Mouse (Mus musculus): ENCODE measurements around the gene Ptpn18. TPM values are rescaled to one million over a fixed set of nuclear protein-coding genes. Genes with fewer than 3 reads are reported as not detected.
A peak's percentile ranks its signal among the peaks of the same experiment; 100 is the strongest.

The Ptpn18 gene
- polyA plus RNA-seq, 1 experiment from 2014 or later, result 18.2 TPM

DNA sequence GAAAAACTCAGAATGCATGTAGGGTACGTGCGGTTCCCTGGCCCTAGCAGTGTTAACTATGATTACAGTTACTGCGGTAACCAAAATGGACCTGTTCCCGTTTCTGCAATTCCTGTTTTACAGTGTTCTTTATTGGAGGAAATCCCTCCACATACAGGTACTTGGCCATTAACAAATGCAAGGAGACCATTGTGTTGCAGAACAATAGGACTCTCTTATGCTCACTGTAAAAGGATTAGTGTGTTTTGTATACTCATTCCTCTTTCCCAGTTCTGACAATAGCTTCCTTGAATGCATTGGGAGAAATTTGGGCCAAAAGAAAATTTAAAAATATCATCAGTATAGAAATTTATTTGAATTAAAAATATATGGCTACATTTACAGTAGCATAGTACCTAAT, 8.9 kb downstream of the Ptpn18 start:
- Histone ChIP-seq H3K36me3 (no peaks in the 10 kb centered on the region), H3K27ac (no peak overlapping the region), H3K4me1 (peaks cover 15% of the 10 kb centered on the region), H3K4me3 (replicated peaks) (no peak overlapping the region), H3K4me2 (no peak overlapping the region), H3K9me3 (replicated peaks) (no peaks in the 10 kb centered on the region), H3K9ac (no peak overlapping the region), H3K27me3 (peaks cover 13% of the 10 kb centered on the region)
- ATAC-seq (replicated peaks; ENCODE audit: low FRiP score), result no peak
- WGBS, result 78% methylated on average over 4 of the region's 4 CpGs

DNA sequence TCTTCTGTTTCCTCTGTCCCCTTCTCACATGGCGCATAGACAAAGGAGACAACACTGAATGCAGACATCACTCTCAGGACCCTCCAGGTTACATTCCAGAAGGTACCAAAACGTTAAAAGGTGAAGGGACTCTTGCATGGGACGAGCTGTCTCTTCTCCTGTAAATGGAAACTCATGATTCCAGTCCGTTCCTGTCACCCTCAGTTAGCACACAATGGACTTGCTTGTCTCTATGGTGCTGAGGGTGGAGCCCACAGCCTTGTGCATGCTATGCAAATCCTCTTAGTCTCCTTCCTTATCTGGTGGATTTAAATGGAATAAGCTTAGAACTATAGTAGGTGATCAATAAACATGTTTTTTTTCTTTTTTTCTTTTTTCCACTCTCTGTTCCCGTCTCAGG, 10.2 kb downstream of the Ptpn18 start:
- Histone ChIP-seq H3K9me3 (replicated peaks) (no peaks in the 10 kb centered on the region), H3K27ac (no peak overlapping the region), H3K4me2 (no peak overlapping the region), H3K9ac (no peak overlapping the region), H3K4me1 (peaks cover 15% of the 10 kb centered on the region), H3K36me3 (no peaks in the 10 kb centered on the region), H3K4me3 (replicated peaks) (no peak overlapping the region), H3K27me3 (peaks cover 14% of the 10 kb centered on the region)
- 81% methylated on average over 5 of the region's 5 CpGs for WGBS
- no peak for ATAC-seq (replicated peaks; ENCODE audit: low FRiP score)

DNA sequence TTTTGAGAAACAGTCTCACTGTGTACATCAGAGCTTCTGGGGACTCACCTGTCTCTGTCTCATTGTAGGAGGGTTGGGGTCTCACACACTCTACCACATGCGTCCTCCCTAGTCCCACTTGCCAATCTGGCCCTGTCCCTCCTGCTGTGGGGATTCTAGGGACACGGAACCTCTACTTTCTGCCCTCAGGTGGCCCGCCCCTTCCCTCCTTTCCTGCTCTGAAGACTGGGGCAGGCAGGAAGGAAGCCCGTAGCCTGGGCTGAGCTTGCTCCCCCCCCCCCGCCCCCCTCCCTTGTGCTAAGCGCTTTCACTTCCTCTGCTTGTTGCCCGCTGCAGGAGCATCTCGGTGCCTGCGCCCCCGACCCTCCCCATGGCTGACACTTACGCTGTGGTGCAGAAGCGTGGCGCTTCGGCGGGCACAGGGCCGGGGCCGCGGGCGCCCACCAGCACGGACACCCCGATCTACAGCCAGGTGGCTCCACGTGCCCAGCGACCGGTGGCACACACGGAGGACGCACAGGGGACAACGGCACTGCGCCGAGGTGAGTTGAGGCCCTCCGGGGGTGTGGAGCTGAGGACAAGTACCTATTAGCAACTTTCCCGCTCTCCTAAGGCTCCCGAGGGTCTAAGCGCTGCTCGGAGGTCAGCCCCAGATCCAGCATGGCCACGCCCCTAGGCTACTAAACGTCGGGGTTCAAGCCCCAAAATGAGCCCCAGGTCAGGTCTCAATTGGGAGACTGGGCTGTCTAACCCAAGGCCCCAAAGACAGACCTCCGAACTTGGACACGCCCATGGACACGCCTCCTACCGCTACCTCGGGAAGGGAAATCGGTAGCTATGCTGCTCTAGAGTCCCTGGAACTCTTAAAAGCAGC, 13.1 kb downstream of the Ptpn18 start:
- Histone ChIP-seq H3K9me3 (replicated peaks) (no peaks in the 10 kb centered on the region), H3K27ac (no peak overlapping the region), H3K4me2 (peak overlapping the region; percentile 99), H3K4me3 (replicated peaks) (peak overlapping the region; percentile 59), H3K4me1 (peaks cover 15% of the 10 kb centered on the region), H3K9ac (peak overlapping the region; percentile 42), H3K27me3 (peaks cover 18% of the 10 kb centered on the region), H3K36me3 (no peaks in the 10 kb centered on the region)
- WGBS, result 1% methylated on average over 42 of the region's 43 CpGs
- ATAC-seq (replicated peaks; ENCODE audit: low FRiP score), result peak; percentile 70

DNA sequence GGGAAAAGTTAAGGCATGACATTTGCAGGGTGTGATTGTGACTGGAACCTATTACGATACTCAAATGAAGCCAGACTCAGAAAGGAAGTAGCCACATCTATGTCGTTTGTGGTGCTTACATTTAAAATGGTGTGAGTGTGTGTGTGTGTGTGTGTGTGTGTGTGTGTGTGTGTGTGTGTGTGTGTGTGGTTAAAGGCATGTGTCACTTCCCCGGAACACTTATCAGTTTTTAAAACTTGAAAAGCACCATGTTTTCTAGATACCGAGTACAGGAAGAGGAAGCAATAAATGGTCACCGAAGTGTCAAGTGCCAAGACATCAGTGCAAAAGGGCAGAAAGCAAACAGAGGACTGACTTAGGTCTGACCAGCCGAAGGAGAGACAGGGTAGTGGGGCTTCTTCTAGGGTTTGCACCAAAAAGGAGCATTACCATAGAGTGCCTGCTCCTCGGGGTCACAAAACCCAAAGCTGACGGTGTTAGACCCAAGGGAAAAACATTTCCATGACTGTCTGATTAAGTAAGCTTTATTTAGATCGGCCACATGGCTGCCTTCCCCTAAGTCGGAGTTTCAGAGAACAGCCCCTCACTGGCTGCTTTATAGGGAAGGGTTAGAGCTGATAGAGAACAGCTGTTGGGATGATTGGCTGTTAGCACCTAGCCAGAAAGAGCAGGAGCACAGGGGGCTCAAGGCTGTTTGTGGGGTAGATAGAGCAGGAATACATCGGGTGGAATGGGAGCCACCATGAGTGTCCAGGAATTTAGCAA, 19.5 kb downstream of the Ptpn18 start:
- no peaks in the 10 kb centered on the region for H3K36me3 ChIP-seq
- no peak for ATAC-seq (replicated peaks; ENCODE audit: low FRiP score)
- no peak overlapping the region for H3K4me3 ChIP-seq (replicated peaks)
- H3K27ac ChIP-seq, result no peak overlapping the region
- 26% methylated on average over 11 of the region's 11 CpGs for WGBS
- H3K4me1 ChIP-seq, result 0 out of 2 replicates have a peak, but pooled peaks cover 3% of the 10 kb centered on the region
- no peaks in the 10 kb centered on the region for H3K9me3 ChIP-seq (replicated peaks)
- no peak overlapping the region for H3K9ac ChIP-seq
- H3K4me2 ChIP-seq, result no peak overlapping the region
- 0 out of 2 replicates have a peak, but pooled peaks cover 4% of the 10 kb centered on the region for H3K27me3 ChIP-seq

DNA sequence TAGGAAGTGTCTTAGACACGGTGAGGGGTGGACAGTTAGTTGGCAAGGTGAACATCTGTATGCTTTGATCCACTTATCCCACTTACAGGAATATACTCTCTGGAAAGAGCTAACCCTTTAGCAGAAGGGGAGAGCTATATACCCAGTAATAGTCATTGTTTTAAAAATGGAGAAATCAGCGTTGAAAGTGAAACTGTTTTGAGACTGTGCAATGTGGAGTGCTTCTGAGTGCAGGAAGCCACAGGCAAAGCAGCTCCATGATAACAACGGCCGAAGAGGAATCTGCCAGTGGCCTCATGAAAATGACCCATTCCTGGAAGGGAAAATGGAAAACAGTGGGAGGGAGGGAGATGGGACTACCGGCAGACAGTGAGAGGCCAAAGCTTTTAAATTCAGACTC, 21.2 kb downstream of the Ptpn18 start:
- H3K4me3 ChIP-seq (replicated peaks), result no peak overlapping the region
- WGBS, result 77% methylated on average over 5 of the region's 5 CpGs
- H3K9me3 ChIP-seq (replicated peaks), result no peaks in the 10 kb centered on the region
- peaks cover 11% of the 10 kb centered on the region for H3K4me1 ChIP-seq
- no peak for ATAC-seq (replicated peaks; ENCODE audit: low FRiP score)
- H3K36me3 ChIP-seq, result no peaks in the 10 kb centered on the region
- H3K4me2 ChIP-seq, result no peak overlapping the region
- H3K9ac ChIP-seq, result no peak overlapping the region
- no peak overlapping the region for H3K27ac ChIP-seq
- no peaks in the 10 kb centered on the region for H3K27me3 ChIP-seq

DNA sequence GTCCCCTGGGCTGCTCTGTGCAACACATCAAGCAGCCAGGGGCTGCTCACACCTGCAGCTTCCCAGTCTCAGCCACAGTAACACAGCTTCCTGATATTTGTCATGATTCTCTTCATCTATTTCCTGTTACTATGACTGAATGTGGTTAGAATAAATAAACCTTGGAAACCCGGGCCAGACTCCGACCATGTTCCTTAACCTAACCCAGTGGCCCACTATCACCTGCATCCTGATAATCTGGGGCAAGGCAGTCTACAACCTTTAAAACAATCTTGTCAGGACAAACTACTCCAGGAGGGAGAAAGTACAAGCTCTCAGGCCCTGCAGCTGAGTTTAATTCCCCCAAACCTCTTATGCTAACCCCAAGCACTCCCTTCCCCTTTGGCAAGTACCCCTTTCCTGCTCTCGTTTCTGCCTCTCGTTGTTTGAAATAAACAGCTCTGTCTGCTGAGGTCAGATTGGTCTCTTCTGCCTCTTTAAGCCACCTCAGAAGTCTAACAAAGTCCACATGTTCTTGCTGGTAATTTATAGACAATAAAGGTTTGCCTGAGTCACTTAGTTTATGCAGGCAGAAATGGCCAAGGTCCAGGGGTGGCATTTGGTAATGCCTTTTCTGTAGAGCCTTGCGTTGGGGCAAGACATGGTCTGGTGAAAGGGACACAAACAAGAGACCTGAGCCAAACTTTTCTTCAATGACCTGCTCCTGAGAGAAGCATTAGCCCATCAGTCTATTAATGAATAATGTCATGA, 22.5 kb downstream of the Ptpn18 start:
- no peak overlapping the region for H3K9ac ChIP-seq
- H3K27me3 ChIP-seq, result peaks cover 3% of the 10 kb centered on the region; the same call in 1 of the 2 replicates
- H3K4me2 ChIP-seq, result no peak overlapping the region
- peaks cover 13% of the 10 kb centered on the region for H3K4me1 ChIP-seq
- WGBS, result 53% methylated on average over 5 of the region's 5 CpGs
- no peak overlapping the region for H3K4me3 ChIP-seq (replicated peaks)
- H3K27ac ChIP-seq, result no peak overlapping the region
- H3K36me3 ChIP-seq, result no peaks in the 10 kb centered on the region
- ATAC-seq (replicated peaks; ENCODE audit: low FRiP score), result no peak
- no peaks in the 10 kb centered on the region for H3K9me3 ChIP-seq (replicated peaks)

DNA sequence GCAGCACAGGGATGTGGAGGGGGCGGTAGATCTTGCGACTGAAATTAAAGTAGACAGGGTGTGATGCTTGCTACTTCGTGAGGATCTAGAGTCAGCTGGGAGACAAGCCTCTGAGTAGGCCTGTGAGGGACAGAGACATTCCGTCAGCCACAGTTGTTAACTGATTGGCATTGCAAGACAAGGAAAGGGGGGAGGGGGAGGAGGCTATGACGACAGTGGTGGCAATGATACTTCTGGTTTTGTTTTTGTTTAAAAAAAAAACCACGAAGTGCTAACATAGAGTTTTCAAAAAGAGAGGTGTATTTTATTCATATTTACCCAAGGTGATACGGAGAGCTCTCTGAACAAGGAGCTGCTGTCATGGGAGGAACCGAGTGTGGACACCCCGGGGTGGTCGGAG, 24.9 kb downstream of the Ptpn18 start:
- no peak for ATAC-seq (replicated peaks; ENCODE audit: low FRiP score)
- peaks cover 10% of the 10 kb centered on the region for H3K4me1 ChIP-seq
- WGBS, result 73% methylated on average over 10 of the region's 10 CpGs
- H3K4me3 ChIP-seq (replicated peaks), result no peak overlapping the region
- H3K9me3 ChIP-seq (replicated peaks), result no peaks in the 10 kb centered on the region
- H3K27me3 ChIP-seq, result peaks cover 3% of the 10 kb centered on the region; the same call in 1 of the 2 replicates
- H3K4me2 ChIP-seq, result no peak overlapping the region
- H3K27ac ChIP-seq, result no peak overlapping the region
- H3K36me3 ChIP-seq, result no peaks in the 10 kb centered on the region
- H3K9ac ChIP-seq, result no peak overlapping the region

DNA sequence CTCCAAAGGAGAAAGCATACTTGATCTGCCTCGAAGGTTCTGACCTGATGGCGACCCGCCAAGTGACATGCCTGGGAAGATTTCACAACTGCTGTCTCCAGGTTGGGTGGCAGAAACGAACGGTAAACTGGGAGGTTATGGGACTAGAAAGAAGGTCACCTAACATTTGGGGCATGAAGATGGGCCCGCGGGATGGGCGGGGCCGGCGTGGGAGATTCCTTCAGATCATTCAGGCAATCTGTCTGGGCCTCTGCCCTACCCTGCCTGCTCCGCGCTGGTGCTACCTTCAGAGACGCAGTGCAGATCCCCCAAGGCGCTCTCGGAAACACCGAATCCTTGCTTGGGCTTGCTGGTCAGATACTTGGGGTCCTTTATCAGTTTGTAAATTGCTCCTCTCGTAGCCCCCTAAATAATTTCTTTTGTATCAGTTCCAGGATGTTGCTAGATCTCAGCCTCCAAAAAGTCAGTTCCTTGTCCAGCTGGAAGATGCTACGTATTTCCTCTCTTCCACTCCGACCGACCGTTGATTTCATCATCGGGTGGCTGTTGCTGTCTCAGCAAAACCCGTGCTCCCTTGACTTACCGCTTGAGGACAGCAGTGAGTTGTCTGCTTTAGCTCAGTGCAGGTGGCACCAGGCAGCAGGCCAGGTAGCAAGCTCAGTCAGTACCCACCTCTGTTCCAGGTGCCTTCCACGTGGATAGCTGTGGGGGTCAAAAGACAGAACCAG, 26.1 kb downstream of the Ptpn18 start:
- H3K4me1 ChIP-seq, result peaks cover 10% of the 10 kb centered on the region
- H3K4me3 ChIP-seq (replicated peaks), result peak overlapping the region; percentile 21
- no peak overlapping the region for H3K9ac ChIP-seq
- no peaks in the 10 kb centered on the region for H3K9me3 ChIP-seq (replicated peaks)
- peaks cover 3% of the 10 kb centered on the region; the same call in 1 of the 2 replicates for H3K27me3 ChIP-seq
- H3K36me3 ChIP-seq, result no peaks in the 10 kb centered on the region
- peak overlapping the region; percentile 54 for H3K4me2 ChIP-seq
- WGBS, result 4% methylated on average over 25 of the region's 25 CpGs
- H3K27ac ChIP-seq, result no peak overlapping the region
- ATAC-seq (replicated peaks; ENCODE audit: low FRiP score), result peak; percentile 58

DNA sequence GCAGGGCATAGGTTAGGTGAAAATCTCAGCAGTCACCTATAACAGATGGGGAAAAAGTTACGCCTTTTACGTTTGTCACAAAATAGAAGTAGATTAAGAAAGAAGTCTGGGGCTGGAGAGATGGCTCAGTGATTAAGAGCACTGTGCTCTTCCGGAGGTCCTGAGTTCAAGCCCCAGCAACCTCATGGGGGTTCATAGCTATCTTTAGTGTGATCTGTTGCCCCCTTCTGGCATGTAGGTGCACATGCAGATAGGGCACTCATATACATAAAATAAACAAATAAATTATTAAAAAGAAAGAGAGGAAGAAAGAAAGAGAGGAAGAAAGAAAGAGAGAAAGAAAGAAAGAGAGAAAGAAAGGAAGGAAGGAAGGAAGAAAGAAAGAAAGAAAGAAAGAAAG, 27.8 kb downstream of the Ptpn18 start:
- no peak overlapping the region for H3K4me2 ChIP-seq
- H3K9me3 ChIP-seq (replicated peaks), result no peaks in the 10 kb centered on the region
- no peak for ATAC-seq (replicated peaks; ENCODE audit: low FRiP score)
- peaks cover 10% of the 10 kb centered on the region for H3K4me1 ChIP-seq
- no peak overlapping the region for H3K27ac ChIP-seq
- H3K27me3 ChIP-seq, result peaks cover 3% of the 10 kb centered on the region; the same call in 1 of the 2 replicates
- 92% methylated on average over 3 of the region's 3 CpGs for WGBS
- no peaks in the 10 kb centered on the region for H3K36me3 ChIP-seq
- no peak overlapping the region for H3K9ac ChIP-seq
- no peak overlapping the region for H3K4me3 ChIP-seq (replicated peaks)

DNA sequence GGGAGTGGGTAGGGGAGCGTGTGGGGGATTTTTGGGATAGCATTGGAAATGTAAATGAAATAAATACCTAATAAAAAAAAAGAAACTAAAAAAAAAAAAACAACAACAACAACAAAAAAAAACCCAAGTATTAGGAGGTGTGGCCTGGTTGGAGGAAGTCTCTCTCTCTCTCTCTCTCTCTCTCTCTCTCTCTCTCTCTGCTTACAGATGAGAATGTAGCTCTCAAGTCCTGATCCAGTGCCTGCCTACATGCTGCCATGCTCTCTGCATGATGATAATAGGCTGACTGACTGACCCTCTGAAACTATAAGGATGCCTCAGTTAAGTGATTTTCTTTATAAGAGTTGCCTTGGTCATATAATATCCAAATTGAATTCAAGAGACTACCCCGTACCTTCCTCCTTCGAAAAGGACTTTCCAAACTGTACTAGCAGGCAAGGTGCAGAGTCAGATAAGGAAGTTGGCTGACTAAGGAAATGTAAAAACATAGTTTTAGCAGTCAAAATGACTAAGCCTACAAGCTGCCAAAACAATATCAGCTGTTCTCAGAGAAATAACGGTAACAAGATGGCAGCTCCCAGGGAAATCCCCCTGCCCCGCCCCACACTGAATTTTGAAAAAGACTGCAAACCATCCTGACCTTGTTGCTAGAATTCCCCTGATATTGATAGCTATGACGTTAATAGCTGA, 30.4 kb downstream of the Ptpn18 start:
- H3K27me3 ChIP-seq, result peaks cover 3% of the 10 kb centered on the region; the same call in 1 of the 2 replicates
- no peaks in the 10 kb centered on the region for H3K9me3 ChIP-seq (replicated peaks)
- H3K36me3 ChIP-seq, result no peaks in the 10 kb centered on the region
- H3K4me2 ChIP-seq, result no peak overlapping the region
- peaks cover 10% of the 10 kb centered on the region for H3K4me1 ChIP-seq
- H3K4me3 ChIP-seq (replicated peaks), result no peak overlapping the region
- no peak overlapping the region for H3K9ac ChIP-seq
- no peak overlapping the region for H3K27ac ChIP-seq
- ATAC-seq (replicated peaks; ENCODE audit: low FRiP score), result no peak
- 90% methylated on average over 6 of the region's 6 CpGs for WGBS

DNA sequence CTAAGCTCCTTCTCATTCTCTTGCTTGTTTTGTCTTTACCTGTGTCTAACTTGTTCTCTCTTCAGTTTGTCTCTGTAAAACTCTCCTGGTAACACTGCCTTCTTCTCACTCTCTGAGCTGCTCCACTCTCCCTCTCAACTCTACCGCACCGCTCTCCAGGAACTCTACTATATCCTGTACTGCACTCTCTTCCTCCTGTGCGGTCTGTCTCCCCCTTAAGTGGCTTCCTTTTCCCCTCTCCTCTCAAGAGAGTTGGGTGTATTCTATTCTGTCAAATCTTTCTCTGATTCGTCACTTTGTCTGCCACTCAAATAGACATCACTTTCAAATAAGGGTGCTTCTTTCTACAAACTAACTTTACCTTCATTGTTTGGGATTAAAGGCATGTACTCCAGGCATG, 31.9 kb downstream of the Ptpn18 start:
- 79% methylated on average over 4 of the region's 4 CpGs for WGBS
- no peak for ATAC-seq (replicated peaks; ENCODE audit: low FRiP score)
- H3K27ac ChIP-seq, result no peak overlapping the region

More for the DNA sequence above, 31.9 kb downstream of the Ptpn18 start:
- H3K4me2 ChIP-seq, result no peak overlapping the region
- no peaks in the 10 kb centered on the region for H3K9me3 ChIP-seq (replicated peaks)
- no peaks in the 10 kb centered on the region for H3K27me3 ChIP-seq
- no peaks in the 10 kb centered on the region for H3K36me3 ChIP-seq
- no peaks in the 10 kb centered on the region for H3K4me1 ChIP-seq
- H3K4me3 ChIP-seq (replicated peaks), result no peak overlapping the region
- H3K9ac ChIP-seq, result no peak overlapping the region

Measured in kidney, embryonic 15.5 days (tissue).